Mouse (Mus musculus) cerebral cortex, adult 2 months (tissue): Measurements from ENCODE around the gene Gm42906.

Experiments
- WGBS: fragments of 180-500 bp; shearing (Covaris S2); methylation state at CpG from one replicate; pipeline ENCODE4 v1.1.7; 2018; 5-methylcytosine and 5-hydroxymethylcytosine counted together

The Gm42906 gene

DNA sequence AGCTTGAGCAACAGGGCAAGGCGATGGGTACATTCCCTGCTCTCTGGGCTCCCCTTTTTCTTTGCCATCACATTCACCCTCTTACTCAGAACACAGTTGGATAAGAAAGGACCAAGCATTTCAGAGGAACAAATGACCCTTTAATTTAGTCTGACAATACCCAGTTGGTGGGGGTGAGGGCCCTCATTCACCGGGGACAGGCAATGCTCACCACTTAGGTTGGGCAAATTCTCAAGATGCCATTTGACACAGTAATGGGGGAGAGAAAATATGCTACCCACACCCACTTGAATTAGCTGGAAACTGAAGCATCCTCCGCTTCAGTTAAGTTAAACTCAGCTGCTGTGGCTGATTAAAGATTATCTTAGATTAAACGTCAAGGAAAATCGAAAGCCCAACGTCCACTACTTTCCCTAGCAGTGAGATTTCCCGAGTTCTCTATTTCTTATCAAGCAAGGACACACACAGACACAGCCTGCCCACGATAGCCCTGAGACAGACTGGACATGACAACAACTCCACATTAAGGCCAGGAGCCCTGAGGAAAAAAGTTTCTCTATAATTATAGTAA, 242.6 kb downstream of the Gm42906 start:
- 84% methylated on average over 8 of the region's 8 CpGs for WGBS

DNA sequence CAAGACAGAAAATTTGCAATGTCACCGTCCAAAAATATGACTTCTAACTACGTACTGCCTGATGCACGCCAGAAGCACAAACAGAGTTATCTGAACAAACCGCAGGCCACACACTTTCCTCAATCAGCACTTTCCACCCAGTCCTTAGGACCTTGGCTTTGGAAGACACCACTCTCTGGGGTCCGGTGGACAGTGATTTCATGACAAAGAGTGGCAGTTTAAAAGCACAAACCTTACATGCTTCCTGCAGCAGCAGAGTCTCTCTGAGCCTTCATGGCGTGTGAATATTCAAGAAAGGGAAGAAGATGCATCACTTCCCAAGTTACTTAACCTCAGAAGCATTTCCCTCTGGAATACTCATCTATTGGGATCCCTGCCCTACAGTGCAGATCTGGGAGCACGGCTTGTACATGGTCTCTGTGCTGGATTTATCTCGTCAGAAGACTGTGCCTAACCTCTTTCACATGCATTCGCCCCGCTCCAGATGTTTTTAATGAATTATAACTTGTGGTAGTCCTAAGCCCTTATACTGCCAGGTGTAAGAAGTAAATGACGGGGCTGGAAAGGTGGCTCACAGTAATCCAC, 244.2 kb downstream of the Gm42906 start:
- 87% methylated on average over 11 of the region's 11 CpGs for WGBS

DNA sequence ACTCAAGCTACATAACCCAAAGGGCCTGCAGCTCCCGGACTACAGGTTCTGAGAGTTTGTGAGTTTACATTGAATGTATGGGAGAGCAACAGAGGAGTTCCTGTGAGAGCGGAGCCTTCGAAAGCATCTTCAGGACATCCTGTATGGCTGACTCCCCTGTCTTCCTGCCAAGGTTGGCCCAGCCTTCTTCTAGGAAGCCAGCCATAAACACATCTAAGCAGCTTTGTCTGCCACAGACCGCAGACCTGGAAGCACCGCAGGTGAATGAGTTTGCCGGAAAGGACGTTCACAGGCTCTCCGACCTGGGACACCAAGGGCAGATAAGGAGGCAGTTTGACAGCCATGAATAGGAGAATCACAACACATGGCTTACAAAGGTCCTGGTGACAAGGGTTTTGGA, 246.7 kb downstream of the Gm42906 start:
- WGBS = 78% methylated on average over 8 of the region's 8 CpGs

DNA sequence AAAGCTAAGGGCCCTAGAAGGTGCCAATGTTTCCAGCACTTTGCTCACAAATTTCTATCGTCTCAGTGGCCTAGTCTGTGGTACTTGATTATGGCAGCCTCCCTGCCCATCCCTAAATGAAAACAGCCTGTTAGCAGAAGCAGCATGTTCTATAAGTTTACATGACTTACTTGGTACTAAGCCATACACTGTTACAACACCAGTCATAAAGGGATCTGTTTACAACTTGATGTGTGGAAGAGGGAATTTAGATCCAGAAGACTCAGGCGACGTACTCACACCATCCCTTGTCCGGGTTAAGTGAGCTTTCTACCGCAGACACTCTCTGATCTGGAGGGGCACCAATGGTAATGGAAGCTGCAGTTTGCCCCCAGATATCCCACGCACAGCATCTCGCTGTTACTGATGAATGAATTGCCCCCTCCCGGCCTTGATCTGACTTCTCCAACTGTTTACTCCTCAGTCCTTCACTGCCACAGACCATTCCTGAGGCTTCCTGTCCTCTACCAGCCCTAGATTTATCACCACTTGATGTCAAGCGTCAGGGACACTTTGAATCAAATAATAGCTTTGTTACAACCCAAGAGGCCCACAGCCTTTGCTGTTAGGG, 247.7 kb downstream of the Gm42906 start:
- 92% methylated on average over 9 of the region's 9 CpGs for WGBS

DNA sequence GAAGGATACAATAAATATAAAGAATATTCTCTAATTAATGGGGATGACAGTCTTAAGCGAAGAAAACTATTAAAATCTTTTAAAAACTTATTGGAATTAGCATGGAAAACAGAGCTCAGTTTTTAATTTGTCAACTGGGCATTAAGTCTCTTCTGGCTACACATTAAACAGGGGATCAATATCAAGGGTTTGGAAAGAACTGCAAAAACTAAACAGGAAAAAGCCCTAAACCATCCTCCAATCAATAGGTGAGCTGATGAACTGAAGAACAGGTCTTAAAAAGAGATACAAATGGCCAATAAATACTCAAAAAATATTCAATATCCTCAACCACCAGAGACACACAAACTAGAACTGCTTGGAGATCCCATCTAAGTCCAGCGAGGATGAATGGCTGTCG, 250.8 kb downstream of the Gm42906 start:
- 94% methylated on average over 3 of the region's 3 CpGs for WGBS

DNA sequence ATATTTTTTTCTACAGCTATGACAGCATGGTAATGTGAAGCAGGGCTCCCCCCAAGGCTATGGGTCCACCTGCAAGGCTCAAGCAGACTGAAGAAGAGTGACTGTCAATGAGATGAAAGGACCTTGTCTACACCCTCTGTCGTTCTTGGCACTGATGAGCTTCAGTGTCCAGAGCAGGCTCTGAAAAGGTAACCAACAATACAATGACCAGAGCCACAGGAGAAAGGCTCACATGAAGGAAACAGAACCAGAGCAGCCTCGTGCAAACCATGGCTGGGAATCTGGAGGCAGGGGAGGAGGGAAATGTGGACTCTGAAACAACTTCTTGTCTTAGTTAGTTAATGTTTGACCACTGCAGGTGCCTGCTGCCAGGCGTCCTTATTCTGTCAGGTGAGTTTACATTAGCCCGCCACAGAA, 252.1 kb downstream of the Gm42906 start:
- 81% methylated on average over 4 of the region's 4 CpGs for WGBS

DNA sequence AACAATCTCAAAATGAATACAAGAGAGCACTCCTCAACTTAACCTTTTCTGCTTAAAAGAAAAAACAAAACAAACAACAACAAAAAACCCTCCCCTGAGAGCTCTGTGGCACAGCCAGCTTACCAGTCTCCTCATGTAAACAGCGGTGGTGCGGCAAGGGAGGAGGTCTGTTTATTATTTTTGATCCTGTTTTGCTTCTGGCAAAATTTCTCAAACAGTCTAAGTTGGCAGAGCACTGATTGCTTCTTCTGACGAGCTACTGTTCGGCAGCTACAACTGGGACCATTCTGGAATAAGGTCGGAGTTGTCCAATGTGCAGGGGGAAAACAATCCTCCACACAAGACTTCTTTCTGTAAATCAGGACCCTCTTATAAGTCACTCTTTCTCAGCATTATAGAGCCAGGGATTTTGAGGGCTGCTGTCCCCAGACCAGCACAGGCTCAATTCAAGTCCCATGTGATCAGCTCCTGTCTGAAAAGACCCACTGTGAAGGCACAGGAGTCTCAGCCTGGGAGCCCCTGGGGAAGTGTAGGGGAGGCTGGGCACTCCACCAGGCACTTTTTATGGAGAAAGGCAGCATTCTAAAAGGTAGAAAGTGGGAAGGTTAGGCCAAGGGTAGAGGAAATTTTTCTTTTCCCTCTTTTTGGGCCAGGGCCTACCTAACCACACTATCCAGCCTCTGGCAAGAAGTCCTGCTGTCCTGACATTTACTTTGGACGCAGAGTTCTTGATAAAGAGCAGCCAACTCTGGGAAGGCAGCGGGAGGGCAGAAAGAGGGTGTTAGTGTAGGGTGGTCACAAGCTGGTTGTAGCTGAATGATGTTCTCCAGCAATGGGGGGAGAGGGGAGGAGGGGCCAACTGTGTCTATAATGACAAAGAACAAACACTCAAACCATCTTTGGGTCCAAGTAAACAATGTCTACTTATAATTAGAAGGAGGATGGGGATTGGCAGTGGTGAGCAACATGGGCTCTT, 253.2 kb downstream of the Gm42906 start:
- 63% methylated on average over 7 of the region's 7 CpGs for WGBS

DNA sequence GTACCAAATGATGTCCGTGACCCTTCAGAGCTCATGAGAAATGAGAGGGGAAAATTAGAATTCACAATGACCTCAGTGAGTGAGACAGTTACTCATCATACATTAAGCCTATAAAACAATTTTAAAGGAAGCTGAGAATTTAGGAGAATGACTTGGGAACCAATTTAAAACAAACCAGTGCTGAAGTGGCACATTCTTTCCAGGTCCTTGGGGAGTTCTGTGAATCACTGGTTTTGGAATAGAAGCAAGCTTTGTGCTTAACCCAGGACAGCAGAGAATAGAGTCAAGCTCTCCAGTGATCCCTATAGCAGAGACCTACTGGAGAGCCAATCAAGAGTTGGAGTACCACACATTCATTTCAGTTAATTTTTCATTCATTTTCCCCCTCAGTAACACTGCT, 254.2 kb downstream of the Gm42906 start:
- WGBS = 69% methylated on average over 1 of the region's 1 CpGs

DNA sequence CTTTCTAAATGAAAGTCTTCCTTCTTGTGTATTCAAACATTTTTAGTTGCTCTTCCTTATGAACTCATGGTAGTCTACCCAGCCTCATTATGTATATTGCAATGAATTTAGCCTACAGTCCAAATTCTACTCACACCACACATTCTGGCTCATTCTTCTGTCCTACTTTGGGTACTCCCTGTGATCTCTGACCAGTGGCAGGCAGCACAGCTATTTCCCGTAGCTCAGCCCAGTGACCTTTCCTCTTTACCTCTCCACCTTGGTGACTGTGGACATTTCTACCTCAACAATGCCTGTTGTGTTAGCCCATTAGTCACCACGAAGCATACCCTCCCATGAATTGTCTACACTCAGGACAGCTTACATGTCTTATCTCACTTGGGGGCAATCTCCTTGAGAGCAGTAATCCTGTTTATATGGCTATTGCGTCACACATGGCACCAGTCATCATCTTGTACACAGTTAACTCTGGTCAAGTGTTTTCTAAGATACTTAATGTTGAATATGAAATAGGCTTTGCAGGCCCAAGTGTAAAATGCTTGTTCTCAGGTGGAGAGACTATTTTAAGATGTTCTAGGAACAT, 257.7 kb downstream of the Gm42906 start:
- WGBS = 88% methylated on average over 3 of the region's 3 CpGs

DNA sequence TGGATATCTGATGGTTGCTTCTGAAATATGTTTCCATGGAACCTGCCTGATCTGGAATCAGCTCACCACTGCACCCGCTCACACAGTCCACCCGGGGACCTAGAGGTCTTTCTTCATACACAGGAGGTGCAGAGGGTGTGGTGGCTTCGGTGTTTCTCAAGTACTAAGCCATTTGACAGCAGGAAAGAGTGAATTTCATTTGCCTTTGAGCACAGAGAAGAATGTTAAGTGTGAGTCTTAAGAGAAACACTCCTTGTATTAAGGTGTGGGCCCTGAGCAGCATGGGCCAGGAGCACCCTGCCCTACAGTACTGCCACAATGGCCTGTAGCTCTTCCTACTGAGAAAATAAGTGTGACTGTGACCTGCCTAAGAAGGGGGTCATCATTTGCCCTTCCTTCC, 259.8 kb downstream of the Gm42906 start:
- WGBS = 93% methylated on average over 3 of the region's 3 CpGs

DNA sequence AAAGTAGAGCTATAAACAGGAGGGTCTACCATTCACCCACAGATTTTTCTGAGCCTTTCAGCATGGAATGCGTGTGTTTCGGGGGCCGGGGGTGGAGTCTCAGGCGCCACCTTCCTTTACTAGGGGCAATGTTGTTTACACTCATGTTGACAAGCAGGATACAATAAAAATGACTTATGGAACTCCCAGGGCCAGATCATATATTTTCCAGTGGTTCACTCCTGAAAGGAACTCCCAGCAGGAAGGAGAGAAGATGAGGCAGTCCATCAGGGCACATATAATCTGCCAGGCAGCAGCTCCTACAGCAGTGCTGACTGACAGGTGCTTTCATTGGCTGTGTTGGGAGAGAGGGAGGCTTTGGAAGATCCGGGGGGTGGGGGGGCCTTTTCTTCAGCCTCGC, 260.3 kb downstream of the Gm42906 start:
- WGBS = 88% methylated on average over 6 of the region's 6 CpGs

DNA sequence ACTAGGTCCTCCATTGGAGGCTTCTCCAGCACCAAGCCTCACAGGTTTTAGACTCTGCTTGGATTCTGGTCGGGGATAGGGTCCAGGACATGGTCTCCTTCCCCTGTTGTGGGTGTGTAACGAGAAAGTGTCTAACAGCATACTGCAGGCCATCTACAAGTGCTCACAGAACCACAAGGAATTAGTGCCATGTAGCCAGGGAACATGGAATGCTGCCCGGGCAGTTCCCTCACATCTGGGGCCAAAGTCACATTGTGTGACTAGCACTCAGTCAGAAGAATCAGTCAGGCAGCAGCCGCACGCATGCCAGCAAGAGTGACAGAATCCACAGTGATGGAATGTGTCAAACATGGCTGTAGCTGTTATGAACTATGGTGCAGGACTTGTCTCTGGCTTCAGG, 261.7 kb downstream of the Gm42906 start:
- WGBS = 66% methylated on average over 5 of the region's 5 CpGs

DNA sequence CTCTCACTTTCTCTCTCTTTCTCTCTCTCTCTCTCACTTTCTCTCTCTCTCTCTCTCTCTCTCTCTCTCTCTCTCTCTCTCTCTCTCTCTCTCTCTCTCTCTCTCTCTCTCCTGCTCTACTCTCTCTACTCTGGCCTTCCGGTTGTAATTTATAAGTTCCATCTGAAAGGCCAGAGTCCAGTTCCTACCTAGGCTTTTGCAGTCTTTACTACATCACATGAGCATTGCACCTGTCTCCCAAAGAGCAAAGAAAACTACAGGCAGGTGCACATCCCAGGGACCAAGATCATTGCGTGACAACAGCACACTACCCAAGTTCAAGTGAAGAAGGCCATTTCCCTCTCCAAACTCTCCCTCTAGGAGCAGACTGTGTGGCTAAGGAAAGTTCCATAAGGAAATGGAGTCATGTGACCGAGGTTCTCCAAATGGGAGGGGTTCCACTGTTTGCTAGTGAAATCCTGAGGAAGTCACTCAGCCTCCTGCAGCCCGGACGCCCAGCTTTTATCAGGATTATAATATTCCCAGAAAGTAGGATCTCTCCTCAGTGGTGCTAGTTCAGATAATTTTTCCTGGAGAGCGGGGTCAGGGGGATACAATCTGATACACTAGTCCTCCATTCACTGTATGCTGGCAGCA, 262.5 kb downstream of the Gm42906 start:
- WGBS = 84% methylated on average over 6 of the region's 6 CpGs

DNA sequence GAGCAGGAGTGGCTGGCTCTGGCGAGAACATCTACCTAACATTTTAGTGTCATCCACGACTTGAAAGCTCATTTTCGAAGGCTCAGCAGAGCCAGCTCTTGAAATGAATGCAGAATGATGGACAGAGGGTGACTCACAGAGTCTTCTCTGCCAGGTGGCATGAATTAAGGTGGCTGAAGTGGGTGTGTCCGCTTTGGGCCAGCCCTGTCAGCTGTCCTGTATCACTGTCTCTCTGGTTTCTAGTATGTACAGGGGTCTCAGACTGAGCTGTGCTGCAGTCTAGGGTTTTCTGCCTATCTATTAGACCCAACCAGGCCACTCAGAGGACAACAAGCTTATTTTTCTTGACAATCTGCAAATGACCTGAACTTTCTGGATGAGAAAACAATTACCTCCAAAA, 263.1 kb downstream of the Gm42906 start:
- WGBS = 71% methylated on average over 4 of the region's 4 CpGs

DNA sequence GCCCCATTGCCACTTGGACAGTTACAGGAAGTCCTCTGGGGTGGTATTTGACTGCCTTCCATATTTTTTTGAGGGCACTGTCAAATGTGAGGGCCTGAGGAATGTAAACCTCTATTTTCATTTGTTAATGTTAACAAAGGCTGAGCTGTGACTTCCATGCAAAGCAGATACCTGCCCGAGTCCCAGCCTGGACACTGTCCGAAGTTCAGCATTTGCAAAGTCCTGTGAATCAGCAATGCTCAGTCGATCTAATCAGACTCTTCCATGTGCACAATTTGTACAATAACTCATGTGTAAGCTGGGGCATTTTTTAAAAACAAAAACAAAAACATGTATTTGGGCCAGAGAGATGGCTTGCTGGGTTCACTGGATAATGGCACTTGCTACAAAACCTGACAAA, 265.3 kb downstream of the Gm42906 start:
- 91% methylated on average over 3 of the region's 3 CpGs for WGBS

DNA sequence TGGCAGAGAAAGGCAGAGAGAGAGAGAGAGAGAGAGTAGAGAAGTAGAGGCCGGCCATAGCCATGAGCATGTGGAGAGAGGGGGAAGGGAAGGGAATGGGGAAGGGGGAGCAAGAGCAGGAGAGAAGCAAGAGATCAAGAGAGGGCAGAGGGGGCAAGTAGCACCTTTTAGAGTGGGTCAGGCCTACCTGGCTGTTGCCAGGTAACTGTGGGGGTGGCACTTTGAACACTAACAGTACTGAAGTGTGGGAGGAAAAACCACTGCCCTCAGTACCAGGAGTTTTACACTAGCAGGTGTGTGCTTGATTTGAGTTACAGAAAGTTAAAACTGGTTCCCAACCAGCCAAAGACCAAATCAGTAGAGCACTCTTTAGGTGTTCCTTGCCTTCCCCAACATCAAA, 272.7 kb downstream of the Gm42906 start:
- 81% methylated on average over 1 of the region's 1 CpGs for WGBS

DNA sequence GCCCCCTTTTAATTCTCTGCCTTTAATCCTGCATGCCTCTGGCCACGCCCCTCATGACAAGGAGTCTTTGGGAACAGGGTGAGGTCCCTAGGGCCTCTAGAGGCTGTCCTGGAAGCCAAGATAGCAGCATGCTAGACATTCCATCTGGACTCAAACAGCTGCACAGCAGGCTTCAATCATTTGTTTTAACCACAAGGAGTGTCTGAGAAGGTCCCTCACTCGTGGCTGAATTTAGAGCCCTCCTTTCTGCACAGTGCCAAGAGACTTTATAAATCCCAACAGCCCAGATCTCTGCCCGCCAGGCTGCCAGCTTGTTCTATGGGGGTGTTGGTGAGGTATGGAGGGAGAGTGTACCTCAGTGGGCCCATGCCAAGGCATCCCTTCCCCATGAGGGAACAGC, 273.2 kb downstream of the Gm42906 start:
- WGBS = 40% methylated on average over 3 of the region's 3 CpGs

DNA sequence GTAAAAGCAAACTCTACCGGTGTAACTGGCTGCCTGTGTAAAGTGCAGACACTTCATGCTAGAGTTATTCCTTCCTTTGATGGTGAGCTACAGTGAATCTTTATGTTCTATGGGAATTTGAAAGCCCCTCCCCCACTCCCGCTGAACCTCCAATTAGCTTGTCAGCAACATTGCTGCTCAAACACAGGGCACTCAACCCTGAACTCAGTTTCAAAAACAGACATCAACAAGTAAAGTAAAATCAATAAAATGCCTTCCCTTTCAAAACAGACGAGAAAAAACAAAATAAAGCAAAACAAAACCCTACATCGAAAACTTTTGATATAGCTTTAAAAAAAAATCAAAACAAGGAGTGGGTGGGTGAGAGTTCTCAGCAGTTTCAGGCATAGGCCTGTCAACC, 273.9 kb downstream of the Gm42906 start:
- WGBS = 77% methylated on average over 4 of the region's 4 CpGs

DNA sequence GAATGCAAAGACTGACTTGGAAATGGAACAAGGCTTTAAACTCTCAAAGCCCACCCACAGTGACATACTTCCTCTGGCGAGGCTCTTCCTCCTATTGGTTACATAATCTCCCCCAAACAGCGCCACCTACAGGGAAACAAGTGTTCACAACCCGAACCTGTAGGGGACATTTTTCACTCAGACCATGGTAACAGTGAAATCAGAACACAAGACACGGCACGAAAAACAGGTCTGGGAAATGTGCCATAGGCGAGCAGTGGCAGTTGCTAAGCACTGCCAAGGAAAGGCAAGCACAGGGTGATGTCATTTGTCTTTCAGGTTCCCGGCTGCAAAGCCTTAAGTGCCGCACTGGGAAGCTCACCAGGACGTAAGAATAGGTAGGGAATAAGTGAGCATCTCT, 276.4 kb downstream of the Gm42906 start:
- WGBS = 38% methylated on average over 9 of the region's 9 CpGs

DNA sequence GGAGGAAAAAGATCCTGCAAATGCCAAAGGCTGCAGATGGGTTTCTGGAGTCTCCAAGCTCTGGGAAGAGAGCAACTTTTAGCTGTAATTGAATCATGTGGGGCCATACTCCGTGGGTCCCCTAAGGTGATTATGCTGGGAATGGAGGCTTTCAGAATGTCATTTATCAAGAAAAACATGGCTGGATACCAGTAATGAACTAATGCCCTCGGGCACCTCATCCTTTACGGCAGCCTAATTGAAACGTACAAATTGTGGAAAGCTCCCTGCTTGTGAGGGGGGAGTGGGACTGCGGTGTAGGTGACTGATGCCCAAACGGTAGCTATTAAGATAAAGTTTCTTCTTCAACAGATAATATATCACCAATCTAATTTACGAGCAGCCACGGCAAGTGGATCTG, 278.5 kb downstream of the Gm42906 start:
- WGBS = 74% methylated on average over 8 of the region's 8 CpGs

DNA sequence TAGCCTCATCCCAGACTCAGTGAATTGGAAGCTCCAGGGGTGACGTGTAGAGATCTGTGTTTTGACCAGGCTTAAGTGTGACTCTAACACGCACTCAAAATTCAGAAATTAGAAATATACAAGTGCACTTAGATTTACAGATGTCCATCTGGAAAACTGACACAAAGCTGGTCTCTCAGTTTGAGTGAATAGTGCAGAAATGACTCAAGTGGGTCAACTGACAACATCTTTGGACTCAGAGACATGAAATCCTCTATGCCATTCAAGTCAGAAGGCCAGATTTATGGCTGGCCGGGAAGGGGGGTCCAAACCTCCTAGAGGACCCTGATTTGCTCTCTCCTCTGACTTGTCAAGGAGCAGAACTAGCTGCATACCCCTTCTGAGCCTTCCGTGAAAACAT, 279.9 kb downstream of the Gm42906 start:
- 87% methylated on average over 4 of the region's 4 CpGs for WGBS

DNA sequence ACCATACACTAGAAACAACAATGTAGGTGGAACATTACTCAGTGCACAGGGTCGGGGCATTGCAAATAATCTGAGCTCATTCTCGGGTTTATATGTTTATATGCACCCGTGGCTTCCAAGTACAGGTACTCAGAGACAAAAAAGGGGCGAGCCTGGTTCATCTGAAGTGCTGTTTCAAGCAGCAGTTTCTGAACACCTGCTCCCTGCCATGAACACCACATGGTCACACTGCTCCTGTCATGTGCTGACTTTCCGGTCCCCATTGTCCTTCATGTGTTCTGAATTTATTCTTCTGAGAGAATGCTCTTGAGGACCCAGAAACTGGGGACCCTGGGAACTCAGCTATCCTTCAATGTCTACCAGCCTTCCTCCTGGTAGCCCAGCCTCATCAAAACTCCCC, 282.2 kb downstream of the Gm42906 start:
- 88% methylated on average over 5 of the region's 5 CpGs for WGBS
